8 mouse cellular contexts compared by ENCODE assay signal in the genomic region with DNA sequence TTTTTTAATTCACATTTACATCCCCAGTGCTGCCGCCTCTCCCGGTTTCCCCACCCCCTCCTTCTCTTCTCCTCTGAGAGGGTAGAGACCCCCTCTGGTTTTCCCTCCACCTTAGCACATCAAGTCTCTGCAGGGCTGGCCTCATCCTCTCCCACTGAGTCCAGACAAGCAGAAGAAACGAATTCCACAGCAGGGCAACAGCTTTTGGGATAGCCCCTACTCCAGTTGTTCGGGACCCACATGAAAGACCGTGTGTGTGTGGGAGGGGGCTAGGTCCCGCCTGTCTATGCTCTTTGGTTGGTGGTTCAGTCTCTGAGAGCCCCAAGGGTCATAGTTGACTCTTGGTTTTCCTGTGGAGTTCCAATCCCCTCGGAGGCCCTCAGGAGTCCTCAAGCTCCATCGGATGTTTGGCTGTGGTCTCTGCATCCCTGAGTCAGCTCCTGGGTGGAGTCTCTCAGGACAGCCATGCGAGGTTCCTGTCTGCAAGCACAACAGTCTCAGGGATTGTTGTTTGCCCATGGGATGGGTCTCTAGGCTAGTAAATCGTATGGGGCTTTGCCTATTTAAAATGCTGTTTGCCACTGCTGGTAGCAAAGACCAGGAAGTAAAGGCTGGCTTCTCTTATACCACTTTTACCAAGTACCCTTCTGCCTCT. TPM values are rescaled to one million over a fixed set of nuclear protein-coding genes. Genes with fewer than 3 reads are reported as not detected.
DNase-seq lines count a peak whose midpoint lies in the region; ATAC-seq and TF ChIP-seq lines count a peak whose summit lies in the region.

No protein-coding gene starts in this region.

- peak; percentile 6 for DNase-seq in layer of hippocampus, adult 11-12 months (ENCODE audit: low spot score)
- no peak for DNase-seq in layer of hippocampus, adult 9-11 months
- DNase-seq in G1E (ENCODE audit: low spot score) = peak; percentile 15
- no peak for DNase-seq in embryonic facial prominence, embryonic 11.5 days (ENCODE audit: low spot score)
- no peak for DNase-seq in lung, postnatal 0 days (ENCODE audit: low spot score)
- no peak for DNase-seq in gastrocnemius, postnatal 10 days

- no peak for TF ChIP-seq EP300 in lung, postnatal 0 days (IDR thresholded peaks at IDR 0.05)

- H3K9ac ChIP-seq in embryonic facial prominence, embryonic 11.5 days (replicated peaks; ENCODE audit: low read length) = peak overlapping the region; percentile 56
- peak overlapping the region; percentile 76 for H3K9ac ChIP-seq in hindbrain, embryonic 13.5 days
- H3K9ac ChIP-seq in lung, postnatal 0 days (replicated peaks; ENCODE audit: low read depth) = no peak overlapping the region
- peak overlapping the region; percentile 79 for H3K9ac ChIP-seq in stomach, embryonic 16.5 days (ENCODE audit: low read length)

- 26% methylated on average over 10 of the region's 10 CpGs for WGBS in embryonic facial prominence, embryonic 11.5 days
- WGBS in hindbrain, embryonic 13.5 days = 29% methylated on average over 10 of the region's 10 CpGs
- WGBS in lung, postnatal 0 days = 32% methylated on average over 10 of the region's 10 CpGs
- WGBS in stomach, embryonic 16.5 days = 28% methylated on average over 10 of the region's 10 CpGs

- peak overlapping the region; percentile 88 for H3K4me3 ChIP-seq in G1E (ENCODE audit: low read depth, low read length)
- peak overlapping the region; percentile 72 for H3K4me3 ChIP-seq in embryonic facial prominence, embryonic 11.5 days (ENCODE audit: low read depth, low read length)
- peak overlapping the region; percentile 78 for H3K4me3 ChIP-seq in hindbrain, embryonic 13.5 days
- peak overlapping the region; percentile 72 for H3K4me3 ChIP-seq in lung, postnatal 0 days (ENCODE audit: low read depth, low read length)
- peak overlapping the region; percentile 81 for H3K4me3 ChIP-seq in stomach, embryonic 16.5 days (replicated peaks; ENCODE audit: low read length)

- peaks cover 36% of the 10 kb centered on the region for H3K36me3 ChIP-seq in G1E (replicated peaks)
- H3K36me3 ChIP-seq in embryonic facial prominence, embryonic 11.5 days (replicated peaks; ENCODE audit: control insufficient read depth, insufficient read depth, low read depth, low read length) = no peaks in the 10 kb centered on the region
- H3K36me3 ChIP-seq in hindbrain, embryonic 13.5 days = peaks cover 30% of the 10 kb centered on the region
- 0 out of 2 replicates have a peak, but pooled peaks cover 8% of the 10 kb centered on the region for H3K36me3 ChIP-seq in lung, postnatal 0 days (ENCODE audit: insufficient read depth, low read length)
- no peaks in the 10 kb centered on the region for H3K36me3 ChIP-seq in stomach, embryonic 16.5 days (ENCODE audit: control insufficient read depth, insufficient read depth, low read length)

- H3K27ac ChIP-seq in embryonic facial prominence, embryonic 11.5 days (replicated peaks; ENCODE audit: low read depth, low read length) = no peak overlapping the region
- H3K27ac ChIP-seq in hindbrain, embryonic 13.5 days = peak overlapping the region; percentile 89
- H3K27ac ChIP-seq in lung, postnatal 0 days (ENCODE audit: low read length) = 0 out of 2 replicates have a peak overlapping the region, but pooled peaks have one; percentile 43
- peak overlapping the region; percentile 86 for H3K27ac ChIP-seq in stomach, embryonic 16.5 days (ENCODE audit: low read length)

- no peaks in the 10 kb centered on the region for H3K9me3 ChIP-seq in G1E (replicated peaks)
- no peaks in the 10 kb centered on the region for H3K9me3 ChIP-seq in embryonic facial prominence, embryonic 11.5 days (replicated peaks; ENCODE audit: control insufficient read depth, low read length)
- no peaks in the 10 kb centered on the region for H3K9me3 ChIP-seq in hindbrain, embryonic 13.5 days
- H3K9me3 ChIP-seq in lung, postnatal 0 days (ENCODE audit: low read length) = no peaks in the 10 kb centered on the region
- no peaks in the 10 kb centered on the region for H3K9me3 ChIP-seq in stomach, embryonic 16.5 days (replicated peaks; ENCODE audit: control insufficient read depth, low read length)

- H3K27me3 ChIP-seq in G1E (ENCODE audit: insufficient read depth, low read length) = peaks cover 14% of the 10 kb centered on the region
- H3K27me3 ChIP-seq in embryonic facial prominence, embryonic 11.5 days (ENCODE audit: control insufficient read depth, insufficient read depth, low read length) = no peaks in the 10 kb centered on the region
- peaks cover 20% of the 10 kb centered on the region for H3K27me3 ChIP-seq in hindbrain, embryonic 13.5 days
- no peaks in the 10 kb centered on the region for H3K27me3 ChIP-seq in lung, postnatal 0 days (replicated peaks; ENCODE audit: insufficient read depth, low read length)
- H3K27me3 ChIP-seq in stomach, embryonic 16.5 days (ENCODE audit: control insufficient read depth, insufficient read depth, low read length) = no peaks in the 10 kb centered on the region; the same call in 1 of the 2 replicates

- no peak for ATAC-seq in G1E (ENCODE audit: extremely low read depth, insufficient number of reproducible peaks, low FRiP score, poor library complexity, severe bottlenecking)
- peak; percentile 61 for ATAC-seq in embryonic facial prominence, embryonic 11.5 days (replicated peaks; ENCODE audit: insufficient number of reproducible peaks, low FRiP score, low TSS enrichment, low read depth)
- ATAC-seq in hindbrain, embryonic 13.5 days (ENCODE audit: low FRiP score) = peak; percentile 78
- 0 out of 2 replicates have a peak, but pooled peaks have one; percentile 6 for ATAC-seq in lung, postnatal 0 days
- ATAC-seq in stomach, embryonic 16.5 days (ENCODE audit: insufficient read depth, low FRiP score) = peak; percentile 41; the same call in 1 of the 2 replicates

- TF ChIP-seq CTCF in G1E (IDR thresholded peaks at IDR 0.05; ENCODE audit: low read depth, low read length) = no peak
- no peak for TF ChIP-seq CTCF in lung, postnatal 0 days (IDR thresholded peaks at IDR 0.05)

- peaks cover 30% of the 10 kb centered on the region for H3K4me1 ChIP-seq in G1E (ENCODE audit: insufficient read depth, low read depth, low read length)
- no peaks in the 10 kb centered on the region for H3K4me1 ChIP-seq in embryonic facial prominence, embryonic 11.5 days (ENCODE audit: control insufficient read depth, insufficient read depth, low read length)
- peaks cover 18% of the 10 kb centered on the region for H3K4me1 ChIP-seq in hindbrain, embryonic 13.5 days (replicated peaks)
- H3K4me1 ChIP-seq in lung, postnatal 0 days (ENCODE audit: insufficient read depth, low read depth, low read length) = peaks cover 7% of the 10 kb centered on the region; the same call in 1 of the 2 replicates
- peaks cover 16% of the 10 kb centered on the region for H3K4me1 ChIP-seq in stomach, embryonic 16.5 days (ENCODE audit: control insufficient read depth, insufficient read depth, low read length)

- H3K4me2 ChIP-seq in embryonic facial prominence, embryonic 11.5 days (ENCODE audit: low read depth, low read length) = peak overlapping the region; percentile 48
- H3K4me2 ChIP-seq in hindbrain, embryonic 13.5 days = peak overlapping the region; percentile 89
- H3K4me2 ChIP-seq in lung, postnatal 0 days (replicated peaks; ENCODE audit: low read depth, low read length) = peak overlapping the region; percentile 93
- peak overlapping the region; percentile 90 for H3K4me2 ChIP-seq in stomach, embryonic 16.5 days (ENCODE audit: low read depth, low read length)

RNA-seq across cellular contexts. Expression of a gene that starts 0.7 kb away (rescaled TPM):
- total RNA-seq in G1E (2014; fragmentation: Nextera tagmentation) (58.8 and 76.0 TPM in 2 replicates), G1E (2017) (171 and 181 TPM in 2 replicates)
- polyA plus RNA-seq in G1E (2012) = 2.5 and 4.5 TPM in 2 replicates
- polyA plus RNA-seq in embryonic facial prominence, embryonic 11.5 days (2014; fragmentation: Nextera tagmentation; extraction: Ambion mirVana) = 153 and 157 TPM in 2 replicates
- polyA plus RNA-seq in hindbrain, embryonic 13.5 days (2015; fragmentation: Nextera tagmentation; extraction: Ambion mirVana) = 60.2 and 63.4 TPM in 2 replicates
- polyA plus RNA-seq in lung, postnatal 0 days (2015; fragmentation: Nextera tagmentation; extraction: Ambion mirVana) = 25.7 and 25.8 TPM in 2 replicates
- 62.8 and 70.6 TPM in 2 replicates for polyA plus RNA-seq in stomach, embryonic 16.5 days (2015; fragmentation: Nextera tagmentation; extraction: Ambion mirVana)
- 10 to 100 TPM; 15.2 to 15.4 TPM for total RNA-seq in gastrocnemius, postnatal 10 days (2021)

RNA-seq across cellular contexts. Expression of a gene that starts 26.6 kb away (rescaled TPM):
- total RNA-seq in G1E (2014; fragmentation: Nextera tagmentation) (2,303 and 2,320 TPM in 2 replicates), G1E (2017) (1,199 and 1,332 TPM in 2 replicates)
- 2,579 and 3,487 TPM in 2 replicates for polyA plus RNA-seq in G1E (2012)
- 1,287 and 1,398 TPM in 2 replicates for polyA plus RNA-seq in embryonic facial prominence, embryonic 11.5 days (2014; fragmentation: Nextera tagmentation; extraction: Ambion mirVana)
- polyA plus RNA-seq in hindbrain, embryonic 13.5 days (2015; fragmentation: Nextera tagmentation; extraction: Ambion mirVana) = 817 and 857 TPM in 2 replicates
- 391 and 412 TPM in 2 replicates for polyA plus RNA-seq in lung, postnatal 0 days (2015; fragmentation: Nextera tagmentation; extraction: Ambion mirVana)
- polyA plus RNA-seq in stomach, embryonic 16.5 days (2015; fragmentation: Nextera tagmentation; extraction: Ambion mirVana) = 279 and 346 TPM in 2 replicates
- 100 to 1,000 TPM; 547 to 553 TPM for total RNA-seq in gastrocnemius, postnatal 10 days (2021)

Comparison
In these comparisons a context has a peak if more than half of its experiments do, and no peak if none do; other contexts are left out.
1. DNase-seq: peak in layer of hippocampus, adult 11-12 months (single experiment) and G1E (single experiment); none in layer of hippocampus, adult 9-11 months (single experiment), embryonic facial prominence, embryonic 11.5 days (single experiment), lung, postnatal 0 days (single experiment) and gastrocnemius, postnatal 10 days (single experiment).
2. Peak in every context shown above with its lines, with median percentiles within 50 percentile points of each other: H3K4me3 ChIP-seq and H3K4me2 ChIP-seq.